Mouse (Mus musculus): Measurements from ENCODE around the gene Dchs2.

GRCm38 (mm10) chr3:83275703-83276102 lies 148.0 kb downstream of the Dchs2 start:
- TF ChIP-seq MAFK (IDR thresholded peaks at IDR 0.05; ENCODE audit: insufficient read depth, low read depth, low read length): no peak
- no peak for TF ChIP-seq CHD2 (IDR thresholded peaks at IDR 0.05; ENCODE audit: low read depth, low read length)
- no peak for TF ChIP-seq ZC3H11A (IDR thresholded peaks at IDR 0.05; ENCODE audit: borderline replicate concordance, low read depth, low read length)
- no peak for TF ChIP-seq HCFC1 (IDR thresholded peaks at IDR 0.05; ENCODE audit: borderline replicate concordance, insufficient read depth, low read length)
- no peak for TF ChIP-seq ZNF384 (IDR thresholded peaks at IDR 0.05; ENCODE audit: low read depth, low read length)

All from ES-E14 (cell line).